Mouse (Mus musculus): ENCODE measurements at regions not wholly inside any gene's neighbourhood (a gene's known extent, or its start where the extent isn't known, plus 50 kb on each side); places are given as distances from the start of the nearest gene placed in this dataset.
A peak's percentile ranks its signal among the peaks of the same experiment; 100 is the strongest.

DNA sequence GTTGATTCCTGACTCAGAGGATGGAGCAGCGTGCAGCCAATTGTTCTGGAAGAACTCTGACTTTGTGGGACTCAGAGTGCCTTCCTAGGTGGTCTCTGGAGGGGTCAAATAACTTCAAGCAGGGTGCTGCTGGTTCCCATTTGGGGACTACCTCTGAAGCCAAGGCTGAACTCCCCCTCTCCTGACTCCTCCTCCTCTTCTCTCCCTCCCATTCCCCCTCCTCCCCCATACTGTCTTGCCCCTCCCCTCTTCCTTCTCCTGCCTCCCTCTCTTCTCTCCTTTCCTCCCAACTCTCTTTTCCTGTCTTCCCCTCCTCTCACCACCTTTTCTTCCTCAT lies 632.1 kb downstream of the Zfp706 start:
- peak overlapping the region; percentile 40; the same call in 1 of the 2 replicates for H3K4me3 ChIP-seq

DNA sequence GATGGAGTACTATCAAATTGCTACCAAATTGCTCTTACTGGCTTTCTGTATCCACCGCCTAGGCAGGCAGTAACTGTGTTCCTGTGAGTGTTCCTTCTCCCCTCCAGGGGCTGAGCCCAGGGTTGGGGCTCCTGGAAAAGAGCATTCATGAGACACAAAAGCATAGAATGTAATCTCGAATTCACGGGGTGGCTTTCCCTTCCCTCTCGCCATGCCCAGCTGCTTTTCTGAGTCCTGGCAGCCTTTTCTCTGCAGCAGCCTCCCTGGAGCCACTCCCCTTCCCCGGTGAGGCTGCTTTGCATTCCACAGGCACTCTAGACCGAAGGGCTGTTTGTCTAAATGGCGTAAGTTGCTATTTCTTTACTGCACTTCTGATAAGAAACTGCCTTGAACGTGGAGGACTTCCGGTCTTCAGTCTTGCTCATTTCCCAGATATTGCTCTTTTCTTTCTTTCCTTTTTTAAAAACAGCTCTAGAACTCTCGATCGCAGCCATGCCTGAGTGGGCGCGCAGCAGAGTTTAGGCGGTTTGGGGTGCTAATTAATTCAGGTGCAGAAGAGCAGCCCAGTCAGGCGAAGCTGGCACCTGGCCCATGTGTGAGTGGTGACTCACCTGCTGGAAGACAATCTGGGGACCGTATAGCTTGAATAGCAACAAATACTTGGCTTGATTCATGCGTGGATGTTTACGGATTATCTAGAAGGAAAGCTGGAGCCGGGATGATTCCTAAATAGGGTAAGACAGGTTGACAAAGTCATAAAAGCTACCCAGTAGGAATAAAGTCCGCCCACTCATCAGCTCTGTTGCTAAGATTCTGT lies 632.6 kb downstream of the Zfp706 start:
- Histone ChIP-seq H3K4me2 (peak overlapping the region; percentile 75), H3K27me3 (peaks cover 22% of the 10 kb centered on the region), H3K9ac (peak overlapping the region; percentile 55), H3K27ac (no peak overlapping the region), H3K4me3 (peak overlapping the region; percentile 40), H3K36me3 (ENCODE audit: poor library complexity, severe bottlenecking) (no peaks in the 10 kb centered on the region), H3K9me3 (replicated peaks) (no peaks in the 10 kb centered on the region), H3K4me1 (peaks cover 22% of the 10 kb centered on the region)
- ATAC-seq = peak; percentile 80
- under 1% methylated on average over 20 of the region's 20 CpGs for WGBS

More for the DNA sequence above, 632.1 kb downstream of the Zfp706 start:
- Histone ChIP-seq H3K36me3 (ENCODE audit: poor library complexity, severe bottlenecking) (no peaks in the 10 kb centered on the region), H3K4me1 (peaks cover 22% of the 10 kb centered on the region), H3K9me3 (replicated peaks) (no peaks in the 10 kb centered on the region), H3K4me2 (peak overlapping the region; percentile 75), H3K9ac (no peak overlapping the region), H3K27me3 (peaks cover 24% of the 10 kb centered on the region), H3K27ac (no peak overlapping the region)
- no peak; the same call in 1 of the 2 replicates for ATAC-seq
- WGBS = 0% methylated on average over 1 of the region's 1 CpGs

DNA sequence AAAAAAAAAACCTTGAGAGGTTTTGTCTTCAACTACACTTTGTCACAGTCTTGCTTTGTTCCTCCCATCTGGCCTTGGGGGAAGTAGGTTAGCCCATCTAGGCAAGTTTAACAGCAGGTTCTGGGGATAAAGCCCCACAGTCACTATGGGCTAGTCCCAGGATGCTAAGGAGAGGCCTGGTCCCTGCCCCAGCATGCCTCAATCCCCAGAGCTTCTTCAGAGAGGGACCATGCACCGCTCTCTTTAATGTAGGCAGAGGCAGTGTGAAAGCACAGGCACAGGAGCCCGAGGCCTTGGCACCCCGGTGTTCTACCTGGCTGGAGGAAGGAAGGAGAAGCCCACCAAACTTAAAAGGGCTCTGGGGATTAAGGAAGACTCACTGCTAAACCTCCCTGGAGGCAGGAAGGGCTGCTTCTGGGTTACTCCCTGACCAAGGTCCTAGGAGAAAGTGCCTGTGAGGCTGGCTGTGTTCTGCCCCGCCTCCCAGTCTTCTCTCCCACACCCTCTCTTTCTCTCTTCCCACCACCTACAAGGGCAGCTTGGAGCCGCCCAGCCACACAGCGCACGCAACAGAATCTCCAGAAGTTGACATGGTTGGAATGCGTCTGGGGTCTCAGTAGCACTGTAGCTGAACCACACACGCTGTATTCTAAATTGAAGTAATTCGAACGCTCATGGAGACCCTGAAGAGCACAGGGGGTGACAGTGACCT lies 633.5 kb downstream of the Zfp706 start:
- Histone ChIP-seq H3K4me3 (peak overlapping the region; percentile 40), H3K4me1 (peaks cover 22% of the 10 kb centered on the region), H3K4me2 (peak overlapping the region; percentile 75), H3K36me3 (ENCODE audit: poor library complexity, severe bottlenecking) (no peaks in the 10 kb centered on the region), H3K9me3 (replicated peaks) (no peaks in the 10 kb centered on the region), H3K27ac (no peak overlapping the region), H3K27me3 (peaks cover 22% of the 10 kb centered on the region), H3K9ac (peak overlapping the region; percentile 21; the same call in 1 of the 2 replicates)
- WGBS = 7% methylated on average over 11 of the region's 11 CpGs
- peak; percentile 55 for ATAC-seq

DNA sequence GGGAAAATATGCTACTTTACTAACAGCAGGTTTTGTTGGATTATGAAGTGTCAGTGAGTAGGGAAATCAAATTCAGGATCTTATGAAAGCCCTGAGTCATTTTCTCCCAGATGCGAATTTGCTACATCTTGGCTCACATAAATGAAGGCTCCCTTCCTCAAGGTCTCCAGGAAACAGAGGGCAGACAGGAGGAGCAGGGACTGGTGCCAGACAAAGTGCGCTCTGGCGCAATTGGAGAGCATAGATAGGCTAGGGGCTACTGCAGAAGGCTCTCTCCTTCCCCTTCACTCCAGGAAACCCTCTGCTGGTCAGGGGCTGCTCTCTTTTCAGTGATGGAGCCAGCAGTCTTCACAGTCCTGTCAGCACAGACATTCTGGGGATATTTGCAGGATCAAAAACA lies 634.1 kb downstream of the Zfp706 start:
- 46% methylated on average over 3 of the region's 3 CpGs for WGBS
- peaks cover 22% of the 10 kb centered on the region for H3K4me1 ChIP-seq
- H3K27ac ChIP-seq = no peak overlapping the region
- H3K36me3 ChIP-seq (ENCODE audit: poor library complexity, severe bottlenecking) = no peaks in the 10 kb centered on the region
- no peak overlapping the region for H3K9ac ChIP-seq
- H3K4me2 ChIP-seq = no peak overlapping the region
- H3K9me3 ChIP-seq (replicated peaks) = no peaks in the 10 kb centered on the region
- no peak for ATAC-seq
- H3K4me3 ChIP-seq = no peak overlapping the region
- H3K27me3 ChIP-seq = peaks cover 20% of the 10 kb centered on the region

DNA sequence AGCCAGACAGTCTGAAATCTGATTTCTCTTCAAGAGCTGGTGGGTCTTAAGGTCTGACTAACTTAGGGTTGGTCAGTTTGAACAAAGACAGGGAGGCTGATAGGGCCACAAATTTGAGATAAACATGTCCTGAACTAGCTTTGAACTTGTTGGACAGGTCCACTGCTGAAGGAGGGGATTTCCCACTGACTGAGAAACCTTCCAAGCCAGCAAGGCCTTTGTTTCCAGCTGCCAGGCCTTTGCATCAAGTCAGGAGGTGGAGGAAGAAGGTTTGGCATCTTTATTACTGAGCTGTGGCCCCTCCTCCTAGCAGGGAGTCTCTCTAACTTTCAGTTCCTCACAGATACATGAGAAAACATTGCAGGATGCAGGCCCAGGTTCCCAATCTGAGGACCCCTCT lies 636.2 kb downstream of the Zfp706 start:
- no peak for ATAC-seq
- no peak overlapping the region for H3K27ac ChIP-seq
- peaks cover 17% of the 10 kb centered on the region for H3K27me3 ChIP-seq
- peaks cover 22% of the 10 kb centered on the region for H3K4me1 ChIP-seq
- no peak overlapping the region for H3K4me2 ChIP-seq
- no peak overlapping the region for H3K9ac ChIP-seq
- H3K9me3 ChIP-seq (replicated peaks) = no peaks in the 10 kb centered on the region
- H3K4me3 ChIP-seq = no peak overlapping the region
- no peaks in the 10 kb centered on the region for H3K36me3 ChIP-seq (ENCODE audit: poor library complexity, severe bottlenecking)

DNA sequence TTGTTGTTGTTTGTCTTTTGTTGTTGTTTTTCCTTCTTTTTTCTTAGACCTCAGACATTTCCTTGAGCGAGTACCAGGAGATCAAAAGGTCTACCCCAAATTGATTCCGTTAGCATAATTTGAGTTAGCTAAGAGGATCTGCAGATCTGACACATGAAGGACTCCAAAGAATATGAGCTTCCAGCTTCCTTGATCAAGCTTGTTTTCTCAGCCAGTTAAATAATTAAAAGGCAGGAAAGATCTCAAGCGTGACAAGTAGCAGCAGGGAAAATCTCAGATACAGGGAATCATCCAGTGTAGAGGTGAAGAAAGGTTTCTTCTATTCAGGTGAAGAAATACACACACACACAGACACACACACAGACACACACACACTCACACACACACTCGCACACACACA lies 636.7 kb downstream of the Zfp706 start:
- Histone ChIP-seq H3K4me2 (no peak overlapping the region), H3K4me1 (peaks cover 22% of the 10 kb centered on the region), H3K9ac (no peak overlapping the region), H3K27me3 (peaks cover 16% of the 10 kb centered on the region), H3K4me3 (no peak overlapping the region), H3K9me3 (replicated peaks) (no peaks in the 10 kb centered on the region), H3K36me3 (ENCODE audit: poor library complexity, severe bottlenecking) (no peaks in the 10 kb centered on the region), H3K27ac (no peak overlapping the region)
- ATAC-seq = no peak
- 78% methylated on average over 4 of the region's 4 CpGs for WGBS

DNA sequence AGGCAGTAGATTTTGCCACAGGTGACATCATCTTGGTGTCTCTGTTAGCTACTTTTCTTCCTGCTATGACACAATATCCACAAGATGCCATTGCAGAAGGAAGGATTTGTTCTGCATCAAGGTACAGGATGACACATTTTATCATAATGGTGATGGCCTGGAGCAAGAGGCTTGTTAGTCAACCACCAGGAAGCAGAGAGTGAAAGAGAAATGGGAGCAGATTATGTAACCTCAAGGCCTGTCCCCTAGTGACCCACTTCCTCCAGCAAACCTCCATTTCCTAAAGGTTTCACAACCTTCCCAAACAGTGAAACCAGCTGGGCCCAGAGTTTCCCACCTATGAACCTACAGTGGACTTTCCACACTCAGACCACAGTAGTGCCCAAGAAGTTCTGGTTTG lies 640.3 kb downstream of the Zfp706 start:
- Histone ChIP-seq H3K9me3 (replicated peaks) (no peaks in the 10 kb centered on the region), H3K36me3 (ENCODE audit: poor library complexity, severe bottlenecking) (no peaks in the 10 kb centered on the region), H3K4me3 (no peak overlapping the region), H3K27ac (no peak overlapping the region), H3K9ac (no peak overlapping the region), H3K4me1 (no peaks in the 10 kb centered on the region), H3K4me2 (no peak overlapping the region), H3K27me3 (no peaks in the 10 kb centered on the region)
- ATAC-seq = no peak

DNA sequence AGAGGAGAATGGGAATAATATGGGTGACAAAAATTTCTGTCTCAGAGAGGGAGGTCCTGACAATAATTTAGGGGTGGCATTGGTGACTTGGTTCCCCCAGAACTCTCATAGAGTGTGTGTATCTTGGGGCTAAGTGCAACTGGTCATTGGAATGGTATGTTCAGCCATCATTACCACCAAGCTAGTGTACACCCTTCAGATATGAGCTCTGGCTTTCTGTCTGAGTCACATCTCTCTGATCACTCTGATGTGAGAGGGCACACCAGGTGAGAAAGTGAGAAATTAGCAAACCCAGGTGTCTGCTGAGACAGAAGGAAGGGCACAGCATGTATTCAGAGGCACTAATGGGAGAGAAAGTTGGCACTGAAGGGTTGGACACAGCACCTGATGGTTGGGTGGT lies 642.8 kb downstream of the Zfp706 start:
- H3K4me2 ChIP-seq = no peak overlapping the region

DNA sequence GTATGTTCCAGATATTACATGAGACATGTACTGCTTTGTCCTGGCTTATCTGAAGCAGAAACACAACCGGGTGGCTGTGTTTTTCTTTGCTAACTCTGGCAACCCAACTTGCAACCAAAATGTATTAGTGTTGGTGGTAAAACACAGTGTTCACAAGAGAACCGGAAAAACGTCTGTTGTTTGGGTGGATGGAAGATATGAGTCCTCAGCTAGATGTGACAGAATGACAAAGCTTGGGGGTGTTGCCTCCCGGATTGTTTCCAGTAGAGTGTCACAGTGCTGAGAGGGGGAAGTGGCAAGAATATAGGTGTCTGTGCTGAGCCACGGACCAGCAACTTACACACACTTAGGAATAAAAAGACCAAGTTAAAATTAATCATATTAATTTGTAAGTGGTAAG lies 643.5 kb downstream of the Zfp706 start:
- WGBS = 84% methylated on average over 5 of the region's 5 CpGs
- no peak for ATAC-seq

More for the DNA sequence above, 642.8 kb downstream of the Zfp706 start:
- no peak overlapping the region for H3K9ac ChIP-seq
- H3K27me3 ChIP-seq = no peaks in the 10 kb centered on the region
- H3K9me3 ChIP-seq (replicated peaks) = no peaks in the 10 kb centered on the region
- H3K36me3 ChIP-seq (ENCODE audit: poor library complexity, severe bottlenecking) = no peaks in the 10 kb centered on the region
- H3K4me3 ChIP-seq = no peak overlapping the region
- ATAC-seq = no peak
- 0 out of 2 replicates have a peak, but pooled peaks cover 7% of the 10 kb centered on the region for H3K4me1 ChIP-seq
- H3K27ac ChIP-seq = no peak overlapping the region

DNA sequence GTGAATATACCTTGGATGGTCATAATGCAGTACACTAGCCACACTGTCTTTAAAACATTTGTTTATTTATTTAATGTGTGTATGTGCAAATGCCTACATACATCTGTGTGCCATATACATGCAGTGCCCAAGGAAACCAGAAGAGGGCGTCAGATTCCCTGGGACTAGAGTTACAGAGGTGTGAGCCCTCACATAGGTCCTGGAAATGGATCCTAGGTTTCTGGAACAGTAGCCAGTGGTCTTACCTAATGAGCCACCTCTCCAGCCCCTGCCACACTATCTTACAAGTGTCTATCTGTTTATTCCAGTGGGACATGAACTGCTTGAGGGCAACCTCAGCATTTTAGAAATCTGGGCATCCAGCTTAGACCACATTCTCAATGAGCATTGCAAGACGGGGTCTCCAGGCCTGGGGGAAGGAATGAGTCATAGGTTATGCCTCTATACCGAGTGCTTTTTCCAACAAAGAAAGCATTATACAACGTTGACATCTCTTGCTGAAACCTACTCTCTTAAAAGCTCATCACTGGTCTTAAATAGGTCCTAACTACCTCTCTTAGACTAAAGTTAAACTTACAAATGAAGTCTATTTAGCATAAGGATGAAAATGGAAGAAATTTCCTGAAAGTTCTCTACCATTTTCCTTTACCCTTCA lies 644.5 kb downstream of the Zfp706 start:
- Histone ChIP-seq H3K27ac (no peak overlapping the region), H3K27me3 (no peaks in the 10 kb centered on the region), H3K4me2 (no peak overlapping the region), H3K9me3 (replicated peaks) (no peaks in the 10 kb centered on the region), H3K36me3 (ENCODE audit: poor library complexity, severe bottlenecking) (no peaks in the 10 kb centered on the region), H3K4me1 (0 out of 2 replicates have a peak, but pooled peaks cover 7% of the 10 kb centered on the region), H3K9ac (no peak overlapping the region), H3K4me3 (no peak overlapping the region)
- ATAC-seq = no peak
- 71% methylated on average over 4 of the region's 4 CpGs for WGBS

More for the DNA sequence above, 643.5 kb downstream of the Zfp706 start:
- H3K27me3 ChIP-seq = no peaks in the 10 kb centered on the region
- H3K9ac ChIP-seq = no peak overlapping the region
- no peaks in the 10 kb centered on the region for H3K9me3 ChIP-seq (replicated peaks)
- no peak overlapping the region for H3K4me3 ChIP-seq
- 0 out of 2 replicates have a peak, but pooled peaks cover 7% of the 10 kb centered on the region for H3K4me1 ChIP-seq
- H3K27ac ChIP-seq = no peak overlapping the region
- H3K4me2 ChIP-seq = no peak overlapping the region
- no peaks in the 10 kb centered on the region for H3K36me3 ChIP-seq (ENCODE audit: poor library complexity, severe bottlenecking)

DNA sequence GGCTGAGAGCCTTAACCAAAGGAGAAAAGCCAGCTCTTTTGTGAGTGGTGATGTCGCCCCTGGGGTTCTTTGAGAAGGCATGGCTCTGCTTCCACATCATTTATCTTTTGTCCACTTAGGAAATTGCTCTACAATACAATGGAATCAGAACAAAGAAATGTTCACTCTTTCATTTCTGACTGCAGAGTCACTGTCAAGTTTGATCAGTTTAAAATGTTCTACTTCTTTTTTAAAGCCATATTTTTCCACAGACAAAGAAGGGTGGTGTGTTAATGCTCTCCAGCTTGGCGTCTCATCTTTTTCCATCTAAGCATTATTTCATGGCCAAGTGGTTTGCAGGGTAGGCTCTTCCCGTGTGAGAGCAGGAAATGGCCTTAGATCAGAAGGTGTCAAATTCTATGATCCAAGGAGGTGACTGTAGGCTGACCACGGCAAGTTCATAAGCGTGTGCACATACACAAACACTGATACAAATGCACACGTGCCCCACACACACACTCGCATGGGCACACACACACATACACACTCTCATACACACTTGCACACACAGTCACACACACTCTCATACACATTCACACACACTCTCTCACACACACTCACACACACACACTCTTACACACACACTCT lies 645.9 kb downstream of the Zfp706 start:
- Histone ChIP-seq H3K4me2 (no peak overlapping the region), H3K36me3 (ENCODE audit: poor library complexity, severe bottlenecking) (no peaks in the 10 kb centered on the region), H3K9ac (no peak overlapping the region), H3K27me3 (no peaks in the 10 kb centered on the region), H3K4me3 (no peak overlapping the region), H3K27ac (no peak overlapping the region), H3K9me3 (replicated peaks) (no peaks in the 10 kb centered on the region), H3K4me1 (0 out of 2 replicates have a peak, but pooled peaks cover 7% of the 10 kb centered on the region)
- ATAC-seq = peak; percentile 3; the same call in 1 of the 2 replicates
- 56% methylated on average over 7 of the region's 7 CpGs for WGBS
